Mouse (Mus musculus) intestine, embryonic 14.5 days (tissue): Measurements from ENCODE around the gene Atf5. TPM values are rescaled to one million over a fixed set of nuclear protein-coding genes. Genes with fewer than 3 reads are reported as not detected.

ENCODE experiments used
- ATAC-seq: fragments of 200-750 bp; cut with Nextera tagmentation; replicated peaks from 2 replicates; pipeline ENCODE4 v1.8.0; 2017; ENCODE audit warnings: low read depth, moderate number of reproducible peaks, moderate TSS enrichment, moderate library complexity; ENCODE audit not compliant: low FRiP score, low TSS enrichment
- DNase-seq: peaks from one replicate; pipeline ENCODE4 v3.0.0-alpha.2; 2018; ENCODE audit warnings: low spot score
- H3K27ac ChIP-seq: fragments of 300-500 bp; sonication (generic); 2 replicates; pipeline ENCODE4 v1.5.1; 2014; ENCODE audit warnings: low read depth, mild to moderate bottlenecking, control low read depth
- H3K27me3 ChIP-seq: fragments of 300-500 bp; sonication (generic); replicated peaks from 2 replicates; pipeline ENCODE4 v1.6.1; 2014; ENCODE audit warnings: low read length, control low read depth; ENCODE audit not compliant: control insufficient read depth, insufficient read depth
- H3K36me3 ChIP-seq: fragments of 300-500 bp; sonication (generic); 2 replicates; pipeline ENCODE4 v1.6.1; 2014; ENCODE audit warnings: low read length, control low read depth; ENCODE audit not compliant: control insufficient read depth, insufficient read depth
- H3K4me1 ChIP-seq: fragments of 300-500 bp; sonication (generic); replicated peaks from 2 replicates; pipeline ENCODE4 v1.6.1; 2014; ENCODE audit warnings: low read length, control low read depth, mixed read lengths; ENCODE audit not compliant: control insufficient read depth, insufficient read depth
- H3K4me2 ChIP-seq: fragments of 300-500 bp; sonication (generic); 2 replicates; pipeline ENCODE4 v1.6.1; 2014; ENCODE audit warnings: low read length
- H3K4me3 ChIP-seq: fragments of 300-500 bp; sonication (generic); 2 replicates; pipeline ENCODE4 v1.5.1; 2014; ENCODE audit warnings: low read depth, low read length, control low read depth, mixed read lengths
- H3K9ac ChIP-seq: fragments of 300-500 bp; sonication (generic); 2 replicates; pipeline ENCODE4 v1.6.1; 2014; ENCODE audit warnings: mild to moderate bottlenecking, low read length
- H3K9me3 ChIP-seq: fragments of 300-500 bp; sonication (generic); 2 replicates; pipeline ENCODE4 v1.6.1; 2016; ENCODE audit warnings: low read length, control low read depth; ENCODE audit not compliant: control insufficient read depth
- WGBS: fragments of 180-500 bp; shearing (Covaris S2); extraction: QIAGEN DNeasy Blood & Tissue Kit; methylation state at CpG from one replicate; pipeline ENCODE4 v1.1.7; 2014; 5-methylcytosine and 5-hydroxymethylcytosine counted together
- polyA plus RNA-seq: library from polyadenylated mRNA; unstranded; fragments of >200 nt; fragmentation: Nextera tagmentation; extraction: Ambion mirVana; gene quantifications from 2 replicates; pipeline ENCODE4 v1.2.1, GENCODE M21; 2014

The Atf5 gene
- polyA plus RNA-seq, 1 experiment from 2014 or later: 3.0 TPM

DNA sequence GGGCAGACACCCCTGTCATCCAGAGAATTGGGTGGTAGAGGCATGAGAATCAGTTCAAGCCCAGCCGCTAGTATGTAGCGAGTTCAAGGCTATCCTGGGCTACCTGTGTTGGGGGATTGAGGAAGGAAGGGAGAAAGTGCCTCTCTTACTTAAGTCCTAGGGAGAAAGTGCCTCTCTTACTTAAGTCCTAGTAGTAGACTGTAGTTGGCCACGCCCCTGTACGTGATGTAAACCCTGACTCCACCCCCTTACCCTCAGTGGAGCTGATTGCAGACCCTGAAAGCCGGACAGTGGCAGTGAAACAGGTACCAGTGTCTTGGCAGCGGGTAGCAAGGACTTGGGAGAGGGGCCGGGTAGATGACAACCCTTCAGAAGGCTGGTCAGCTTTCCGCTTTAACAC lies 41.4 kb upstream of the Atf5 start:
- Histone ChIP-seq H3K4me1 (peaks cover 41% of the 10 kb centered on the region), H3K4me3 (peak overlapping the region; percentile 80), H3K4me2 (peak overlapping the region; percentile 98), H3K36me3 (peaks cover 23% of the 10 kb centered on the region), H3K27me3 (no peaks in the 10 kb centered on the region), H3K27ac (no peak overlapping the region; the same call in 1 of the 2 replicates), H3K9ac (peak overlapping the region; percentile 49), H3K9me3 (no peaks in the 10 kb centered on the region)
- no peak for ATAC-seq
- 29% methylated on average over 8 of the region's 8 CpGs for WGBS
- no peak for DNase-seq

DNA sequence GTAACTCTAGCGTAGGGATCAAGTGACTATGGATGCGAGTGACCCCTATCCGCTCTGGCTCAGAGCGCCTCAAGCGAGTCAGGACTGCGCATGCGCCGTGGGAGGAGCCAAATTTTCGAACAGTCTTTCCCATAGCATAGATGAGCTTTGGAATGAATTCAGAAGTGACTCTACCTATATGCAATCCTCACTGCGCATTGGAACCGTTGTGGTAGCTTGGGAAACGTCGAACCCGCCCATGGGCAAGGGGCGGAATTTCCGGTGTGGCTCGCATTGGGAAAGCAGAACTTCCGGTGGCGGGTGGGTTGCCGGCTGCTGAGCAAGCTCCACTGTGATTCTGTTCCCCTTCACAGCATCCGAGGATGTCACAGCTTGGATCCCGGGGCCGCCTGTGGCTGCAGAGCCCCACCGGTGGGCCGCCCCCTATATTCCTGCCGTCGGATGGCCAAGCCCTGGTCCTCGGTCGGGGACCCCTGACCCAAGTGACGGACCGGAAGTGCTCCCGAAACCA lies 40.6 kb upstream of the Atf5 start, which contains the start of gene Pnkp:
Gene Pnkp, plus strand, starts transcription at position 98 of the 511 bp plus-strand sequence.
- Histone ChIP-seq H3K36me3 (peaks cover 20% of the 10 kb centered on the region), H3K9me3 (no peaks in the 10 kb centered on the region), H3K27me3 (no peaks in the 10 kb centered on the region), H3K9ac (peak within 1 kb of the TSS; percentile 49), H3K27ac (peak within 1 kb of the TSS; percentile 83), H3K4me3 (peak within 1 kb of the TSS; percentile 80), H3K4me1 (peaks cover 41% of the 10 kb centered on the region), H3K4me2 (peak within 1 kb of the TSS; percentile 98)
- ATAC-seq (peak; percentile 22), DNase-seq (peak; percentile 95)
- under 1% methylated on average over 32 of the region's 32 CpGs for WGBS

DNA sequence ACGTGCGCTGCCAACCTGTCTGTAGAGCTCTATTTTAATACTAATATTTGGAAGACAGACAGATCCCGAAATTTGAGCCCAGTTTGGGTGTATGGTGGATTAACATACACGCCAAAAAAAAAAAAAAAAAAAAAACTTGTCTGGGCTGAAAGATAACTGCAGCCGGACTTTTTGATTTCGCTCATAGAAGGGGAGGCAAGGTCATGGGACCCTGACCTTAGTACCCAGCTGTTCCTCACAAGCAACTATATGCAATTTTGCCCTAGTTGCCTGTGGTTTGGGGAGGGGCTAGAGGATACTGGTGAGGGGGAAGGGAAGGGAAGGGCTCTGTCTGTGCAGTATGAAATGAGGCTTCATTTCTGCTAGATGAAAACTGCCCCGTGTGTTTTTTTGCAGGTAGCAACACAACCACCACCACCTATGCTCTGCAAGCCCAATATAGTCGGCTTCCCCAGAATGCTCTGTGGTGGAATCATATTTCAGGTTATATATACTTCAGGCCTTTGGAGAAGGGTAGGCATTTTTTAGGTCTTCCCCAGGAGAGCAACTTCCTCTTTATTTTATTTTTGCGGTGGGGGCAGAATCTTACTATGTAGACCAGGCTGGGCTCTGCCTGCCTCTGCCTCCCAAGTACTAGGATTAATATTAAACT lies 39.9 kb upstream of the Atf5 start:
- 60% methylated on average over 9 of the region's 9 CpGs for WGBS
- ATAC-seq (no peak), DNase-seq (no peak)
- H3K4me2 ChIP-seq: peak overlapping the region; percentile 98
- no peaks in the 10 kb centered on the region for H3K9me3 ChIP-seq
- H3K27me3 ChIP-seq: no peaks in the 10 kb centered on the region
- peaks cover 43% of the 10 kb centered on the region for H3K4me1 ChIP-seq
- no peak overlapping the region for H3K9ac ChIP-seq
- H3K36me3 ChIP-seq: peaks cover 19% of the 10 kb centered on the region; the same call in 1 of the 2 replicates
- peak overlapping the region; percentile 80 for H3K4me3 ChIP-seq
- peak overlapping the region; percentile 83 for H3K27ac ChIP-seq

DNA sequence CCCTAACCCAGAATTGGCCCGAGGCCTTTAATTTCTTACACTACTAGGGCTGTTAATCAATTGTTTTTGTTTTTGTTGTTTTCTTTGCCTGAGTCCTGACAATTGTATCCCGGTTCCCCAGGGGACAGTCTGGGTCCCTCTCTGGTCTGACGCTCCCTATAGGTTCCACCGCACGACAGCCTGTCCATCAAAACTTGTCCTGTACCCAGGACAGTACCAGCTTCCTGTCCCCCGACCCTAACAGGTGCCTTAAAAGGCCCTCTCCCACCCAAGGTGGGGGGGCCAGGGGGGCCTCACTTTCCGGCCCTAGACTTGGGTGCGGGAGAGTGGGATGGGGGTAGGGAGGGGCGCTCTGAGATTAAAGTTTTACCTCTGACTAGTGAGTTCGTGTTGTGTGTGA lies 38.6 kb upstream of the Atf5 start:
- H3K9ac ChIP-seq: peak overlapping the region; percentile 52; the same call in 1 of the 2 replicates
- peak overlapping the region; percentile 91 for H3K27ac ChIP-seq
- no peaks in the 10 kb centered on the region for H3K9me3 ChIP-seq
- peak overlapping the region; percentile 47 for H3K4me3 ChIP-seq
- peak overlapping the region; percentile 82 for H3K4me2 ChIP-seq
- H3K27me3 ChIP-seq: no peaks in the 10 kb centered on the region
- H3K4me1 ChIP-seq: peaks cover 41% of the 10 kb centered on the region
- 41% methylated on average over 10 of the region's 10 CpGs for WGBS
- DNase-seq: no peak
- peaks cover 16% of the 10 kb centered on the region; the same call in 1 of the 2 replicates for H3K36me3 ChIP-seq
- ATAC-seq: no peak

DNA sequence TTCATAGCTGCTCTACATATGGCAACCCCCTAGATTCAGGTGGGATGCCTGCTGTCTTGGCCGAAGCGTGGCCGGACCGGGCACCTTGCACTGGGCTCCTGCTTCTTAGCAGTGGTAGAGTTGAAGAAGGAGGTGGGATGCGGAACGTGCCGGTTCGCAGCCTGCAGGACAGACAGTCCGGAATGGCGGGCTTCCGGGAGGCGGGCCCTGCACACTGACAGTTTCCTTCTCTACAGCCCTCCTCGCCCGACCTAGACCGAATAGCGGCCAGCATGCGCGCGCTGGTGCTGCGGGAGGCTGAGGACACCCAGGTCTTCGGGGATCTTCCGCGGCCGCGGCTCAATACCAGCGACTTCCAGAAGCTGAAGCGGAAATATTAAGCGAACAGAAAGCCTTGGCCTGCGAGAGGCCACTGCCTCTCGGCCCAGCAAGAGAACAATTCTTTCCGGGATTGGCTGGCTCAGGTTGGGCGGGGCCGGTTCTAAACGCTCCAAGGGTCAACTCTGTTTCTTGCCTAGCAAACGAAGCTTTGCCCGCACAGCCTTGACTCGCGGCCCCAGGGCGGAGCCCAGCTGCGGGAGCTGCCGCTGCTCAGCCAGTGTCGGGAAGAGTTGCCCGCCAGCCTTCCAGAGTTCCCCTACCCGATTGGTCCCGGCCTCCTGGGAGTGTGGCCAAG lies 38.0 kb upstream of the Atf5 start:
- DNase-seq (peak; percentile 85), ATAC-seq (peak; percentile 54)
- WGBS: 2% methylated on average over 45 of the region's 45 CpGs
- H3K4me2 ChIP-seq: peak overlapping the region; percentile 82
- no peaks in the 10 kb centered on the region for H3K9me3 ChIP-seq
- peaks cover 41% of the 10 kb centered on the region for H3K4me1 ChIP-seq
- H3K4me3 ChIP-seq: peak overlapping the region; percentile 47
- peak overlapping the region; percentile 52 for H3K9ac ChIP-seq
- H3K27me3 ChIP-seq: no peaks in the 10 kb centered on the region
- peaks cover 15% of the 10 kb centered on the region; the same call in 1 of the 2 replicates for H3K36me3 ChIP-seq
- H3K27ac ChIP-seq: peak overlapping the region; percentile 91

DNA sequence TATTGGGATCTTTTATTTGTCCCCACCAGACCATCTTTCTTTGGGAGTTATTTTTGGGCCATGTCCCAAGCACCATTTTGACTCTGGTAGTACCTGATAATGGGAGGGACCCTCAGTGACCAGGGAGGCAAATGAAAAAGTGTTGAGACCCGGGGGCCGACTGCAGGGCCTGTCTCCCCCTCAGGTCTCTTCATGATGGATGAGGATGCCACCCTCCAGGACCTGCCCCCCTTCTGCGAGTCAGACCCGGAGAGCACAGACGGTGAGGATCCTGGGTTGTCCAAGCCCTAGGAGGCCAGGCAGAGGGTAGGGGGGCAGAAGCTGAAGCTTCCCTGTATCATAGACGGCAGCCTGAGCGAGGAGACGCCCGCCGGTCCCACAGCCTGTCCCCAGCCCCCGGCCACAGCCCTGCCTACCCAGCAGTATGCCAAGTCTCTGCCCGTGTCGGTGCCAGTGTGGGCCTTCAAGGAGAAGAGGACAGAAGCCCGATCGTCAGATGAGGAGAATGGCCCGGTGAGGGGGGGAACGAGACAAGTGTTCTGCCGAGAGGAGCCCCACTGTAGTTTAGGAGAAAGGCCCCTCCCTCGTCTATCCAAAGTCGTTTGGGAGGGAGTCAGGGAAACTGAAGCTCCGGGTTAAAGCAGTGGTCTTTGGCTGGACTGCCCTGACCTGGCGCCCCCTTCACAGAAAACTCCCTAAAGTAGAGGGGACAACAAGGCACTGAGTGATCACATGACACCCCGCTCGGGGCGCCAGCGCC lies 37.3 kb upstream of the Atf5 start:
- Histone ChIP-seq H3K9ac (peak overlapping the region; percentile 52), H3K27me3 (no peaks in the 10 kb centered on the region), H3K4me2 (peak overlapping the region; percentile 82), H3K9me3 (no peaks in the 10 kb centered on the region), H3K27ac (peak overlapping the region; percentile 91), H3K4me1 (peaks cover 41% of the 10 kb centered on the region), H3K36me3 (peaks cover 15% of the 10 kb centered on the region; the same call in 1 of the 2 replicates), H3K4me3 (peak overlapping the region; percentile 47)
- ATAC-seq (no peak), DNase-seq (no peak)
- WGBS: 34% methylated on average over 26 of the region's 26 CpGs

DNA sequence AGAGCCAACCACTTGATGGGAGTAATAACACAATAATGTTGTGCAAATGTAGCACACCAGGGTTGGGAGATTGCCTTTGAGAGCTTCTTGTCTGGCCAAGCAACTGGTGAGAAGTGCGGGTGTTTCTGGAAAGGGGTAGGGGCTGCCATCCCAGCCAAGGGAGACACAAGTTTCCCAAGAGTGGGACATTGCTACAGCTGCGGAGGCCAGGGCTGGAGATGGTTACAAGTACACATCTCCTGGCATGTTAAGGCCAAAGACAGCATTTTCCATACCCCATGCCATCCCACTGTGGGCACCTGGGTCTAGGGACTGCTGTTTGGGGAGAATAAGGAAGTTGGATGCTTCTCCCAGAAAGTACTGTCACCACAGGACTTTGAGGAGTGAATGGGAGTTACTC lies 36.6 kb upstream of the Atf5 start:
- Histone ChIP-seq H3K4me2 (no peak overlapping the region), H3K27ac (no peak overlapping the region), H3K9ac (no peak overlapping the region), H3K9me3 (no peaks in the 10 kb centered on the region), H3K4me3 (no peak overlapping the region), H3K27me3 (no peaks in the 10 kb centered on the region), H3K4me1 (peaks cover 38% of the 10 kb centered on the region), H3K36me3 (peaks cover 15% of the 10 kb centered on the region; the same call in 1 of the 2 replicates)
- 91% methylated on average over 2 of the region's 2 CpGs for WGBS
- no peak for ATAC-seq
- DNase-seq: no peak

DNA sequence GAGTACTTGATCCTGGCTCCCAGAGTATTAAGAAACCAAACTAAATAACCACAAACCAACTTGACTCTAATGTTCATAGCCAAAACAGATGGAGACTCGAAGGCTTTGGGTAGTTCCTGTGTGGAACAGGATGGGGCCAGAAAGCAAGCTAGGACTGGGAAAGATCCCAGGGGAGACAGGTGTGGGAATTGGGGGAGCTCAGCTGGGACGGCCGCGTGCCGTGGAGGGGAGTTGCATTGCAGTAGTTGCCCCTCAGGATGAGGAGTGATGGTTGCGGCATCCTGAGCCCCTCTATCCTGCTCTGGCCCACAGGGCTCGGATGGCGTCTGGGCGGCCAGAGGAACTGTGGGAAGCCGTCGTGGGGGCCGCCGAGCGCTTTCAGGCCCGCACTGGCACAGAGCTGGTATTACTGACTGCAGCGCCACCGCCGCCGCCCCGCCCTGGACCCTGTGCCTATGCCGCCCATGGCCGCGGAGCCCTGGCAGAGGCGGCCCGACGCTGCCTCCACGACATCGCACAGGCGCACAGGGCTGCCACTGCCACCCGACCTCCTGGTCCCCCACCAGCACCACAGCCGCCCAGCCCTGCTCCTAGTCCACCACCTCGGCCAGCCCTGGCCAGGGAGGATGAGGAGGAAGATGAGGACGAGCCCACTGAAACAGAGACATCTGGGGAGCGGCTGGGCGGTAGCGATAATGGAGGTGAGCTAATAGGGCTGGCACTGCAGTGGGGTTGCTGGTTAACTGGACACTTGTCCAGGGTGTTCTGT lies 36.0 kb upstream of the Atf5 start:
- no peak overlapping the region for H3K4me2 ChIP-seq

More for the DNA sequence above, 36.0 kb upstream of the Atf5 start:
- ATAC-seq: no peak
- Histone ChIP-seq H3K27ac (no peak overlapping the region), H3K4me3 (no peak overlapping the region), H3K9me3 (no peaks in the 10 kb centered on the region), H3K27me3 (no peaks in the 10 kb centered on the region), H3K9ac (no peak overlapping the region), H3K36me3 (peaks cover 15% of the 10 kb centered on the region; the same call in 1 of the 2 replicates), H3K4me1 (peaks cover 38% of the 10 kb centered on the region)
- DNase-seq: no peak
- WGBS: 87% methylated on average over 36 of the region's 36 CpGs
